Mouse (Mus musculus): ENCODE measurements at regions not wholly inside any gene's neighbourhood (a gene's known extent, or its start where the extent isn't known, plus 50 kb on each side); places are given as distances from the start of the nearest gene placed in this dataset.

- in situ Hi-C loops (cut with MboI; ENCODE audit: low sequenced_read_pairs): no loop called here
Measured at GRCm38 (mm10) chr5:46330880-46331279, 473.5 kb upstream of the Lcorl start.
